Mouse (Mus musculus): Measurements from ENCODE around the gene Ttc33.

Ttc33 gene

DNA sequence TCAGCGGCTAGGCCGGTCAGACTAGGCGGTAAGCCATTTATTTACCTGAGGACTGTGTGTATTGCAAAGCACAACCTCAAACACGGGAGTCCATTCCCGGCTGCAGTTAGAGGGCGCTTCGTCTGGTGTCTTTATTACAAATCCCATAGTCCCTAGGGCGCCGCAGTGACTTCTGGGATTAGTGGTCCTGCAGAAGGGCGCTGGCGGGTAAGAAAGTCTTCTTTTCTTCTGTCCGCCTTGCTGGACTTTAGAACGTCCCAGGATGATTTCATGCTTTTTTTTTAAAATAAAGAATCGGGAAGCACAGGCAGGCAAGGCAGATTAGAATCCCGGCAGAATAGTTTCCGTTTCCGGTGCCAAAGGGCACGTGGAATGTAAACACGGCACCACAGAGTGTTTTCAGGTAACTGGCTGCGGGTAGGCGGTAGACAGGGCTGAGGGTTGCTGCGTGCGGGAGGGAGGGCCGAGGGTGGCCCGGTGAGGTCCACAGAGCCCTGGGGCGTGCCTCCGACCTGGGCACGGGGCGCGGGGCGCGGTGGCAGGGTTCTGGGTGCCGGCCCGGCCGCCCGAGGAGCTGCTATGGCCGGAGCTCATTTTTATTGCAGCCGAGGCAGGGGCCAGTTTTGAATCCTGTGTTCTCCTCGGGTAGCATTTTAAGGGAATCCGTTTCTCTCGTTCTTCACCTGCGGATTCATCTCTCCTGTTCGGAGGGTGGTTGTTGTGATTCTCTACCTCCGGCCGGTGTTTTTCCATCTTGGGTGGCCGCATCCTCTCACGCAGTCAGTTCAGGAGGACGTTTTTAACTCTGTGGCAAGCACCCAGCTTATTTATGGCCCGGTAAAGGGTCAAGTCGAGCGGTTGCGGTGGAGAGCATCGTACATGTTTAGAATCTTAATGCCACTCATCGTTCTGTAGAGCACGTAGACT lies at the start of gene Ttc33:
TSS of gene Ttc33 (plus strand) at position 160 of the 927 bp plus-strand sequence.
- in situ Hi-C loops (cut with MboI, MseI) = no loop called here

GRCm38 (mm10) chr15:5138021-5138856 lies 47.1 kb upstream of the Ttc33 start:
- in situ Hi-C loops (cut with MboI, MseI) = loop anchor here (25.0 kb wide), 1 partner anchor 1449 kb away; no protein-coding TSS in a partner anchor

DNA sequence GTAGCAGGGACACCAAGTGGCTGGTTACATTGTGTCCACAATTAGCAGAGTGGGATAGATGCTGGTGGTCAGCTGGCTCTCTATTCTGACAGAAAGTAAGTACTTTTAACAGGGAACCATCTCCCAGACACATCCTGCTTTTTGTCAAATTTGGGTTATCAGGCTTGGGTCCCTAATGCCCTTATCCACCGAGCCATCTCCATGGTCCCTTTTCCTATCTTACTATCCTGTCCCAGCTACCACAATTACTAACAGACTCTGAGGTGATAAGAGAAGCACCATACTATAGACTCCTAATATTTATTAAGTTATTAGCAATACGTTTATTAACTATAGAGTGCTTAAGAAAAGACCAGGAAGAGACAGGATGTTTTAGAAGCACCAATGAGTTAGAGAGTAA lies 46.0 kb upstream of the Ttc33 start:
- in situ Hi-C loops (cut with MboI, MseI) = loop anchor here (25.0 kb wide), 1 partner anchor 1448 kb away; no protein-coding TSS in a partner anchor

DNA sequence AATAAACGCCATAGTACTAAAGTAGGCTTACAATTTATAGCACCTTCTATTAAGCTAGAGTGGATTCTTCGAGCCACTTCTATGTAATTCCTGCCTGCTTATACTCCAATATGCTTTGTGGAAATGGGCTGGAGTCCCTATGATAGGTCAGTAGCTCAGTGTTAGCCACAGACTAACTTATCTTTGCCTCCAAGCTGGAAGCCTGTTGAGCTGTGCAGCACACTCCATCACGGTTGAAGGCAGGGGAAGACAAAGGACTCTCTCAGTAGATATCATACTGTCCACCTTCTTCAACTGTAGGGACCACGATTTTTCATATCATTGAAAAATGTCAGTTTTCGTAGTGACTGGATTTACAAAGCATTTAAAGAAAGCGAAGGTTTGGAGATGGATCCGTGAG lies 45.5 kb upstream of the Ttc33 start:
- in situ Hi-C loops (cut with MboI, MseI) = loop anchor here (25.0 kb wide), 1 partner anchor 1447 kb away; no protein-coding TSS in a partner anchor

GRCm38 (mm10) chr15:5140357-5140756 lies 45.0 kb upstream of the Ttc33 start:
- in situ Hi-C loops (cut with MboI, MseI) = loop anchor here (25.0 kb wide), 1 partner anchor 1447 kb away; no protein-coding TSS in a partner anchor

GRCm38 (mm10) chr15:5142047-5142446 lies 43.3 kb upstream of the Ttc33 start:
- in situ Hi-C loops (cut with MboI, MseI) = loop anchor here (25.0 kb wide), 1 partner anchor 1445 kb away; no protein-coding TSS in a partner anchor

GRCm38 (mm10) chr15:5142714-5143113 lies 42.6 kb upstream of the Ttc33 start:
- in situ Hi-C loops (cut with MboI, MseI) = loop anchor here (25.0 kb wide), 1 partner anchor 1445 kb away; no protein-coding TSS in a partner anchor

GRCm38 (mm10) chr15:5143361-5144020 lies 41.8 kb upstream of the Ttc33 start, which contains the start of gene Prkaa1:
Prkaa1 (plus strand) TSS chr15:5143861.
- in situ Hi-C loops (cut with MboI, MseI) = loop anchor here (25.0 kb wide), 1 partner anchor 1444 kb away; no protein-coding TSS in a partner anchor

DNA sequence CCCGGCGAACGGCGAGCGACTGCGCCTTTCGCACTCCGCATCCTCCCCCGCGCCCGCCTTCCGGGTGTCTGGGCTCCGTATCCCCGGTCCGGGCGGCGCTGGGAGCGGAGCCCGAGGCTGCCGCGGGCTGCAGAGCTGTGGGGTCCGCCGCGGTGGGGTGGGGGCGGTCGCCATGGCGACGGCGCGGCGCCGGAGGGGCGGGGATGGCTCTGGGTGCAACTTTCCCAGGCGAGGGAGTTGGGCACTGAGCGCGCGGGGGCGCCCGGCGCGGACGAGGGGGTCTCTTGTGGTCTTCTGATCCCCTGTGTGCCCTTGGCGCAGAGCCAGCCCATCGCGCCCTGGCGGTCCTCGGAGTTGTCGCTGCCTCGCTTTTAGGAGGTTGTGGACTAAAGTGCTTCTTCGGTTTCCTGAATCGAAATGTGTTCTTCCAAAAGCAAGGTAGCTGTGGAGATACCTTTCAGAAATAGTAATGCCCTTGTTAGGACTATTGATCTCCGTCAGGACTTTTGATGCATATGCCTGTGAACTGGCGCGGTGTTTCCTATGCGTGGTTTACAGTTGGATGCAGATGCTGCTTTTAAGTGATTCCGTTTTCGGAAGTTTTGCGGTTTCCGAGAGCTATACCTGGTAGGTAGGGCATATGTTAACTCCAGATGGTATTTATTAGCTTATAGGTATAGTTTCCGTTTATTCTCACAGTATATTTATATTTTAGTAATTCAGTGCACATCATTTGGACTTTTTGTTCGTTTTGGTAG lies 41.1 kb upstream of the Ttc33 start:
- in situ Hi-C loops (cut with MboI, MseI) = loop anchor here (25.0 kb wide), 1 partner anchor 1443 kb away; no protein-coding TSS in a partner anchor

- in situ Hi-C loops (cut with MboI, MseI) = loop anchor here (25.0 kb wide), 1 partner anchor 1442 kb away; no protein-coding TSS in a partner anchor
Measured at GRCm38 (mm10) chr15:5145196-5145945, 40.0 kb upstream of the Ttc33 start.

DNA sequence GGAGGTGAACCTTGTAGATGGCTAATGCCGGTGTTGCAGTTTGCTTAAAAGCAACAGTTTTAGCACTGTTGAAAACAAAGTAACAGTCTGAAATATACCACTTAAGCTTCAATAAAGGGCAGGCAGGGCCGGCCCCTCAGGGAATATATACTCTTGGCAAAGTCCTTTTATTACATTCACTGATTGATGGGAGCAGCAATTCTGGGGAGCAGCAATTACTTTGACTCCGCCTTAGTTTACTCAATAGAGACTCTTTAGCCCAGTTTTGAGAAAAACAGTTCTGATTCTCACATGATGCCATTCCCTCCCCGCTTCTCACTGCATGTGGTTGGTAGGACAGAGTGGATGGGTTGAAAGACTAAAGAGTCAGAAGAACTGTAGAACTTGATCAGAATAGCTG lies 36.1 kb upstream of the Ttc33 start:
- in situ Hi-C loops (cut with MboI, MseI) = loop anchor here (25.0 kb wide), 1 partner anchor 1438 kb away; no protein-coding TSS in a partner anchor

DNA sequence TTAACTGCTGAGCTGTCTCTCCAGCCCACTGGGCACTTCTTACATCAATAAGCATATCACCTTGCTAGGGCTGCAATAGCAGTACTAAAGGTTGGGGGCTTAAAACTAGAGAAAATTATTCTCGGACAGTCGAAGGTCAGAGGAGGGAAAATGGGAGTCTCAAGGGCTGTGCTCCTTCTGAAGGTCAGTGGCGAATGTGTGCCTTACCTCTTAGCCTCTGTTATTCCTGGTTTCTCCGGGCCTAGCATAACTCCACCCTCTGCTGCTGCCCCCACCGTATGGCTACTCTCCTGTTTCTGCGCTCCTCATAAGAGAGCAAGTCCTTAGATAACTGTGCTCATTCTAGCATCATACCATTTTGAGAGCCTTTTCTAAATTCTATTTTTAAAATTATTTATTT lies 33.2 kb upstream of the Ttc33 start:
- in situ Hi-C loops (cut with MboI, MseI) = no loop called here

DNA sequence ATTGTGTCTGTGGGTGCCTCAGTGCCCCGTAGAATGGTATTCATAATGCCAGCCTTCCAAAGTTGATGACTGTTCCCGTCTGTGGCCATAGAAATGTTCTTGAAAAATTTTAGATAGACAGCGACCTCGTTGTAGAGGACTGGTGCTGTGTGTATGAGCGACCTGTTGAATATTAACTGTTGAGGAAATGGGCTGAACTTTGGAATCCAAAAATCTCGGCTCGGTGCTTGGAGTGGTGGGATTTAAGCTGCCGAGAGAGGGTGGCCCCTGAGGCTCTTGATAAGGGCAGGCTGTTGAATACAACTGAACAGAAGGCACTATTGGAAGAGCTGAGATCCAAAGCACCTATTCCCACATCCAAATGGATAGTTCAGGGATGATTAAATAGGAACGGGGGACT lies 30.7 kb upstream of the Ttc33 start:
- in situ Hi-C loops (cut with MboI, MseI) = no loop called here

GRCm38 (mm10) chr15:5155093-5155492 lies 30.2 kb upstream of the Ttc33 start:
- in situ Hi-C loops (cut with MboI, MseI) = no loop called here

DNA sequence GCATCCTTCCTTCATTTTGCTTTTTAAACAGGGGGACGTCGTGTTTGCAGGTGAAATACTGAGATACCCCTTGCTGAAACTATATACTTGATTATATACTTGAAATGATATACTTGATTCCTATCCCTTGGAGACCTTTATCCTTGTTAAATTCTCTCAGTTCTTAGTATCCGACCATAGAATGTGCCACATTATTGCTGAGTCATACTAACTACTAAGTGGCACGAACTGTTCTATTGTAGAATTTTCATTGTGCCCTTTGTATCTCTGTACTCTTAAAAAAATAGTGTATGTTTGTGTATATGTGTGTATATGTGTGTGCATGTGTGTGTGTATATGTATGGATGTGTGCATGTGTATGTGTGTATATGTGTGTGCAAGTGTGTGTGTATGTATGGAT lies 29.0 kb upstream of the Ttc33 start:
- in situ Hi-C loops (cut with MboI, MseI) = no loop called here

- in situ Hi-C loops (cut with MboI, MseI) = no loop called here
Measured at GRCm38 (mm10) chr15:5157386-5157785, 27.9 kb upstream of the Ttc33 start.

DNA sequence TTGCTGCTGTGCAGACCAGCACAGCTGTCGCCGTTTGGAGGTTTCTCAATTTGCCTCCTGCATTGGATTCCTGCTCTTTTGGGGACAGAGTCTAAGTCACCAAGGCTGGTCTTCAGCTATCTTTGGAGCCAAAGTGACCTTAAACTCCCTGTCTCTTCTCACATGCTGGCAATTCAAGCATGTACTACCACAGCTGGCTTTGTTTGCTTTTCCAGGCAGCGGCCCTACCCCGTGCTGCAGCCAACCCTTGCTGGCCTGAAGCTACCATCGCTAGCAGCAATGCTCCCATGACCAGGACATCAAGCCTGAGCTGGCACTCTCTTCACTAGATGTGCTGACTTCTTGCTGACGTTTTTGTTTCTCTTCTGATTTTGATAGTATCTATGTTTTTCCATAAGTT lies 26.5 kb upstream of the Ttc33 start:
- in situ Hi-C loops (cut with MboI, MseI) = no loop called here

DNA sequence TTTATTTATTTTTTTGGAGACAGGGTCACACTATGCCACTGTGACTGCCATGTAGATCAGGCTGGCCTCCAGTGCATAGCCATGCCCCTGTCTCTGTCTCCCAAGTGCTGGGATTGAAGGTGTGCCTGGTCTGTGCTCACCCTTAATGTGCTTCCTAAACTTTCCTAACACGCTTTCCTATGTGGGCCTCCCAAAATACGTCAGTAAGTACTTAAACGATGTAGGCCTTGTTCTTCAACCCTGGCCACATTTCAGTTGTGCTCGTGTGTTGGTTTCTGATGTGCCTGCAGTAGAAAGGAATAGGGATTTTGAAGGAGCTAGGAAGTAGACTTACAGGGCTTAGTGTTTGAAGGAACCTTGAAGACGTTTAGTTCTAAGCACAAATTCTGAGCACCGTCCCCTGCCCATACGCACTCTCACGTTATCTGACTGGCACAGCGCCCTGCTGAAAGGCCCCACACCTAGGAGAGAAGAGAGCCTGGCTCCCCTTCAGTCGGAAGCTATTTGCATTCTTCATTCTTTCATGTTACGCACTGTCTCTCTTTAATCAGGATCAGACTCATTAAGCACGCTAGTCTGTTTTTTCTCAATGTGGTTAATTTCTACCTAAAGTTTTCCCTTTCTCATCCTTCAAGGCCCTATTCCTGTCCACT lies 20.1 kb upstream of the Ttc33 start:
- in situ Hi-C loops (cut with MboI, MseI) = no loop called here

DNA sequence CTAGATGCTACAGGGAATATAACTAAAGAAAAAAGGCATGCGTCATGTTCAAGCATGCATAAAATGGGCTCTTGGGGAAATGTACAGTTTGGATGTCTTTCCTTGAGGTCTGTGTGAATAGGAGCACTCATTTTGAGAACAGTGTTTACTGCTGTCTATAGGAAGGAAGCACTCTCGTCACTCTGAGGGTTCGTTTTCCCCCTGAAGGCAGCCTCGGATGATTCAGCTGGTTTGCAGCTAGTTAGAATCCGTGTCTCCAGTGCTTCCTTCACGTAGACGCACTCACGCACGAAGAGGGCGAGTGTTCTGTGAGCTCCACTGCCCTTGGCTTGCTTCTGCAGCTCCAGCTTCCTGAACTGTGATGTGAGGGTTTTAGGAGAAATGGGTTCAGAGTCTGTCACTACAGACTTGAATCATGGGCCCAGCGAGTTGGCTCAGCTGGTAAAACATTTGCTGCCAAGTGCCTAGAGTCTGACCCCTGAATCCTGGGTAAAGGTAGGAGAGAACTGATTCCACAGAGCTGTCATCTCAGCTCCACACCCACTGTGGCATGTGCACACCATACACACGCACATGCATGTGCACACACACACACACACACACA lies 12.0 kb upstream of the Ttc33 start:
- in situ Hi-C loops (cut with MboI, MseI) = no loop called here

Data from T-helper 1 cell (primary cell).